ENCODE assay signal across 8 mouse cellular contexts in the genomic region with DNA sequence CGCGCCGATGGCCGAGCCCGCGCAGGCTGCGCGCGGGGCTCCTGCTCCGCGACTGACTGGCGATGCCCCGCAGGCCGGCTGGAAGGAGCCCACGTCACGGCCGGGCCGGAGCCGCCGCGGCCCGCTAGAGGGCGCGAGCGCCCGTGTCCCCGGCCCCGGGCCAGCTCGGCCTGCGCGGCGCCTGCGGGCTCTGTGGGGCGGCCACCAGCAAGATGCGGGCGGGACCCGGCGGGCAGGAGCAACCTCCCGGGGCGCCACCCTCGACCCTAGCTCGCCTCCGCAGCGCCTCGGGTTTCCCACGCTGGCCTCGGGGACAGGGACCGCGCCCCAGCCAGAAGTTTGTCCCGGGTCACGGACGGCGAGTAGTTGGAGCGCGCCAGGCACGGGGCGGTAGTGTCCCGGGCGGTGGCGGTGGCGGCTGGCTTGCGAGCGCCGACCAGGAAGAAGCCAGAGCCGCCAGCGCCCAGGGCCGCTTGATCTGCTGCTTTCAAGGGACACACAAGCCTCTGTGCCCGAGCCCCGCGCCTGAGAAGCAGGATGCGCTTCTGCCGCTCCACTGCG. TPM values are rescaled to one million over a fixed set of nuclear protein-coding genes. Genes with fewer than 3 reads are reported as not detected.
DNase-seq lines count a peak whose midpoint lies in the region; ATAC-seq and TF ChIP-seq lines count a peak whose summit lies in the region.

Gene Ptprm, minus strand, starts transcription at position 7 of the 561 bp plus-strand sequence.

- H3K36me3 ChIP-seq in embryonic facial prominence, embryonic 11.5 days (replicated peaks; ENCODE audit: control insufficient read depth, insufficient read depth, low read depth, low read length): no peaks in the 10 kb centered on the region
- no peaks in the 10 kb centered on the region; the same call in 1 of the 2 replicates for H3K36me3 ChIP-seq in intestine, postnatal 0 days (ENCODE audit: control insufficient read depth, insufficient read depth)
- H3K36me3 ChIP-seq in small intestine, adult 2 months (ENCODE audit: control insufficient read depth, insufficient read depth, low read length): no peaks in the 10 kb centered on the region

- DNase-seq in brain, adult 2 months (ENCODE audit: low read depth, low spot score): peak; percentile 84
- DNase-seq in embryonic facial prominence, embryonic 11.5 days (ENCODE audit: low spot score): peak; percentile 89
- peak; percentile 99 for DNase-seq in heart, adult 11 months
- DNase-seq in left cerebral cortex, postnatal 36 days (ENCODE audit: low spot score in 2 of 2): peak; percentile 77 to 80
- peak; percentile 86 for DNase-seq in mesoderm, embryonic 11.5 days (ENCODE audit: low read depth, low spot score)

- TF ChIP-seq POLR2A in small intestine, adult 2 months (IDR thresholded peaks at IDR 0.05; ENCODE audit: low read depth, low read length): peak; percentile 10; the same call in 1 of the 2 replicates

- H3K9ac ChIP-seq in embryonic facial prominence, embryonic 11.5 days (replicated peaks; ENCODE audit: low read length): peak within 1 kb of the TSS; percentile 76
- H3K9ac ChIP-seq in intestine, postnatal 0 days (ENCODE audit: low read depth, low read length): peak within 1 kb of the TSS; percentile 62

- intact Hi-C loops in left cerebral cortex, postnatal 36 days (cut with DNase I): loop anchor here (1.0 to 2.0 kb wide), 2 partner anchors 119 to 230 kb away; no protein-coding TSS in a partner anchor

- no peaks in the 10 kb centered on the region for H3K27me3 ChIP-seq in embryonic facial prominence, embryonic 11.5 days (ENCODE audit: control insufficient read depth, insufficient read depth, low read length)
- peaks cover 39% of the 10 kb centered on the region for H3K27me3 ChIP-seq in intestine, postnatal 0 days (replicated peaks; ENCODE audit: control insufficient read depth, insufficient read depth, low read length)
- H3K27me3 ChIP-seq in small intestine, adult 2 months (ENCODE audit: control insufficient read depth, insufficient read depth, low read length): no peaks in the 10 kb centered on the region; the same call in 1 of the 2 replicates

- no peaks in the 10 kb centered on the region for H3K4me1 ChIP-seq in embryonic facial prominence, embryonic 11.5 days (ENCODE audit: control insufficient read depth, insufficient read depth, low read length)
- no peaks in the 10 kb centered on the region for H3K4me1 ChIP-seq in intestine, postnatal 0 days (replicated peaks; ENCODE audit: control insufficient read depth, insufficient read depth, low read length)
- no peaks in the 10 kb centered on the region; the same call in 1 of the 2 replicates for H3K4me1 ChIP-seq in small intestine, adult 2 months (ENCODE audit: control insufficient read depth, insufficient read depth, insufficient read length, low read length)

- H3K4me3 ChIP-seq in embryonic facial prominence, embryonic 11.5 days (ENCODE audit: low read depth, low read length): peak within 1 kb of the TSS; percentile 70
- peak within 1 kb of the TSS; percentile 78 for H3K4me3 ChIP-seq in intestine, postnatal 0 days (ENCODE audit: low read depth, low read length)
- peak within 1 kb of the TSS; percentile 78 for H3K4me3 ChIP-seq in small intestine, adult 2 months (ENCODE audit: low read depth, low read length)

- no peak within 1 kb of the TSS; the same call in 1 of the 2 replicates for H3K27ac ChIP-seq in embryonic facial prominence, embryonic 11.5 days (replicated peaks; ENCODE audit: low read depth, low read length)
- peak within 1 kb of the TSS; percentile 62 for H3K27ac ChIP-seq in intestine, postnatal 0 days (ENCODE audit: low read depth, low read length)
- peak within 1 kb of the TSS; percentile 65 for H3K27ac ChIP-seq in small intestine, adult 2 months (ENCODE audit: insufficient read depth, low read depth, low read length)

- TF ChIP-seq CTCF in intestine, postnatal 0 days (IDR thresholded peaks at IDR 0.05; ENCODE audit: low read depth): peak; percentile 64
- TF ChIP-seq CTCF in small intestine, adult 2 months (IDR thresholded peaks at IDR 0.05; ENCODE audit: extremely low read depth, insufficient read length, insufficient replicate concordance, low read depth, low read length): 0 out of 2 replicates have a peak, but pooled peaks have one; percentile 25

- 0% methylated on average over 63 of the region's 73 CpGs for WGBS in embryonic facial prominence, embryonic 11.5 days
- under 1% methylated on average over 72 of the region's 73 CpGs for WGBS in intestine, postnatal 0 days
- WGBS in small intestine, adult 2 months: under 1% methylated on average over 73 of the region's 73 CpGs

- no peaks in the 10 kb centered on the region for H3K9me3 ChIP-seq in embryonic facial prominence, embryonic 11.5 days (replicated peaks; ENCODE audit: control insufficient read depth, low read length)
- no peaks in the 10 kb centered on the region for H3K9me3 ChIP-seq in intestine, postnatal 0 days (ENCODE audit: control insufficient read depth)

- peak; percentile 92 for ATAC-seq in embryonic facial prominence, embryonic 11.5 days (replicated peaks; ENCODE audit: insufficient number of reproducible peaks, low FRiP score, low TSS enrichment, low read depth)
- ATAC-seq in intestine, postnatal 0 days: peak; percentile 87
- ATAC-seq in erythroid progenitor cell, adult 5-6 weeks (replicated peaks; ENCODE audit: low FRiP score, poor library complexity, severe bottlenecking): no peak

- peak within 1 kb of the TSS; percentile 95 for H3K4me2 ChIP-seq in embryonic facial prominence, embryonic 11.5 days (ENCODE audit: low read depth, low read length)
- peak within 1 kb of the TSS; percentile 95 for H3K4me2 ChIP-seq in intestine, postnatal 0 days (replicated peaks; ENCODE audit: low read depth)

RNA-seq across cellular contexts. Expression of gene Ptprm, which starts in this region (rescaled TPM):
- 9.9 and 10.3 TPM in 2 replicates for polyA plus RNA-seq in embryonic facial prominence, embryonic 11.5 days (2014; fragmentation: Nextera tagmentation; extraction: Ambion mirVana)
- polyA plus RNA-seq in intestine, postnatal 0 days (2015; fragmentation: Nextera tagmentation; extraction: Ambion mirVana): 5.2 and 5.4 TPM in 2 replicates
- 10 to 100 TPM; 34.1 to 41.6 TPM for total RNA-seq in left cerebral cortex, postnatal 36 days (2021)
- 3.8 and 4.7 TPM in 2 replicates for polyA plus RNA-seq in small intestine, adult 2 months (2012; rRNA removed)
- 1.3 and 2.9 TPM in 2 replicates for total RNA-seq in erythroid progenitor cell, adult 5-6 weeks (2015; ENCODE audit: low replicate concordance)
- 1.4 TPM in 2 replicates for total RNA-seq in erythroid progenitor cell, adult 5-6 weeks (2017; ENCODE audit: low replicate concordance)

Comparison
In these comparisons a context has a peak if more than half of its experiments do, and no peak if none do; other contexts are left out.
1. RNA of gene Ptprm (total RNA-seq): 34.1 to 41.6 TPM in left cerebral cortex, postnatal 36 days; 1.3 to 2.9 TPM in erythroid progenitor cell, adult 5-6 weeks; every median in the first group is over 4 times any median in the second.
2. Peak in every context shown above with its lines, with median percentiles within 50 percentile points of each other: DNase-seq and H3K4me3 ChIP-seq.